Mouse (Mus musculus) embryonic facial prominence, embryonic 10.5 days (tissue): Measurements from ENCODE around the gene Aox2. TPM values are rescaled to one million over a fixed set of nuclear protein-coding genes. Genes with fewer than 3 reads are reported as not detected.

Experiments used
- DNase-seq: peaks from one replicate; pipeline ENCODE4 v3.0.0-alpha.2; 2017; ENCODE audit warnings: low spot score
- H3K27ac ChIP-seq: fragments of 300-500 bp; sonication (generic); replicated peaks from 2 replicates; pipeline ENCODE4 v1.5.1; 2016; ENCODE audit warnings: mild to moderate bottlenecking
- H3K27me3 ChIP-seq: fragments of 300-500 bp; sonication (generic); replicated peaks from 2 replicates; pipeline ENCODE4 v1.6.1; 2016; ENCODE audit warnings: low read depth, mild to moderate bottlenecking; ENCODE audit not compliant: poor library complexity, severe bottlenecking
- H3K36me3 ChIP-seq: fragments of 300-500 bp; sonication (generic); replicated peaks from 2 replicates; pipeline ENCODE4 v1.6.1; 2016; ENCODE audit warnings: mild to moderate bottlenecking, moderate library complexity
- H3K4me1 ChIP-seq: fragments of 300-500 bp; sonication (generic); 2 replicates; pipeline ENCODE4 v1.6.1; 2016
- H3K4me3 ChIP-seq: fragments of 300-500 bp; sonication (generic); 2 replicates; pipeline ENCODE4 v1.5.1; 2016; ENCODE audit warnings: mild to moderate bottlenecking, moderate library complexity
- H3K9me3 ChIP-seq: fragments of 300-500 bp; sonication (generic); 2 replicates; pipeline ENCODE4 v1.6.1; 2016; ENCODE audit warnings: mild to moderate bottlenecking
- WGBS: fragments of 180-500 bp; shearing (Covaris S2); methylation state at CpG from one replicate; pipeline ENCODE4 v1.1.7; 2016; 5-methylcytosine and 5-hydroxymethylcytosine counted together
- polyA plus RNA-seq: library from polyadenylated mRNA; unstranded; fragments of >200 nt; fragmentation: Nextera tagmentation; extraction: Ambion mirVana; gene quantifications from 2 replicates; pipeline ENCODE4 v1.2.1, GENCODE M21; 2016

The Aox2 gene
- polyA plus RNA-seq, 1 experiment from 2014 or later, result 0.04 TPM

DNA sequence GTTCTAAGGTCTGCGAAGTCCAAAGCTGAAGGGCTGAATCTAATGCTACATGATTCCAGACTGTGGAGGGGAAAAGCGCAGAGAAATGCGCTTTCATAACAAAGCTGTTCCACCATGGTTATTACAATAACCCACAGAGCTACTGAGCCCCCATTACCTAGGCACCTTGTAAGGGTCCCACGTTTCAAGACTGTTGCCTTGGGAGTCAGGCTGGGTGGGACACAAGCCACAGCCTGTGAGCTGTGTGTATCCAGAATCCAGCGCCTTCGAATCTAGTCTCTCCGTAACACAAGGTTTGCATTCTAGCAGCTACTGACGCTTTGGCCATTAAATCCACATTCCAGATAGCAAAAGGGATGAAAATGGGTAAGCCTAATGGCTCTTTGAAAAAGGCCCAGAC lies 35.0 kb downstream of the Aox2 start:
- 92% methylated on average over 8 of the region's 8 CpGs for WGBS
- Histone ChIP-seq H3K4me3 (no peak overlapping the region), H3K36me3 (no peaks in the 10 kb centered on the region), H3K9me3 (no peaks in the 10 kb centered on the region), H3K4me1 (no peaks in the 10 kb centered on the region), H3K27me3 (no peaks in the 10 kb centered on the region), H3K27ac (no peak overlapping the region)
- DNase-seq, result no peak

DNA sequence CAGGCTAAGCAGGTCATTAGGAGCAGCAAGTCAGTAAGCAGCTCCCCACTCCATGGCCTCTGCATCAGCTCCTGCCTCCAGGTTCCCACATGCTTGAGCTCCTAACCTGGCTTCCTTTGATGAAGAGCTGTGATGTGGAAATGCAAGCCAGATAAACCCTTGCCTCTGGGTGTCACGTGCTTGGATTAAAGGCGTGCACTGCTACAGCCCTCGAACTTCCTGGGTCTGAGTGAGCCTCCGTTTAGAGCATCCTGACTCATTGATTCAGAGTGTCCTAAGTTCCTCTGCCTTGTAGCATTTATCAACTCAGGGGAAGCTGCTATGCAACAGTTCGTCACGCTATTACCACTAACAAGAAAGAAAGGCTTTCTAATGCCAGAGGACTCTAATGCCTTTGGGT lies 37.4 kb downstream of the Aox2 start:
- Histone ChIP-seq H3K4me3 (no peak overlapping the region), H3K27me3 (no peaks in the 10 kb centered on the region), H3K36me3 (no peaks in the 10 kb centered on the region), H3K9me3 (no peaks in the 10 kb centered on the region), H3K4me1 (no peaks in the 10 kb centered on the region), H3K27ac (no peak overlapping the region)
- no peak for DNase-seq
- WGBS, result 76% methylated on average over 6 of the region's 6 CpGs

DNA sequence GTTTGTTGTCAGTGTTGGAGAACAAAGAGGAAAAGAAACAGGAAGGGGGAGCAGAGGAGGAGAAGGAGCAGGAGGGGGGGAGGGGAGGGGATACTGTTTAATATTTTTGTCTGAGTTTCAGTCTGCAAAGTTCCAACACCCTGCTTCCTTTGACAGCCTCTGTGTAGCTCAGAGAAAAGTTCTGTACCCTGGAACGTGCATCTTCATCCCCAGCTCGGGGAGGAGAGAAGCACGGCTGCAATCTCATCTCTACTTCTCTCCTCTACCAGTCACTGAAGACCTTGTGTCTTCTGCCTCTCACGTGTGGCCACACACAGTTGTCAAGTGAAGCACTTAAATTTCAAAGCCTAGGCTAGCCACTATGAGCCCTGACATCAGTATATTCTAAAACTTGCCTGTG lies 55.1 kb downstream of the Aox2 start:
- H3K4me3 ChIP-seq, result peak overlapping the region; percentile 28

GRCm38 (mm10) chr1:58339901-58340300 lies 61.8 kb downstream of the Aox2 start:
- Histone ChIP-seq H3K36me3 (no peaks in the 10 kb centered on the region), H3K4me3 (no peak overlapping the region), H3K27me3 (no peaks in the 10 kb centered on the region), H3K27ac (no peak overlapping the region), H3K4me1 (peaks cover 9% of the 10 kb centered on the region; the same call in 1 of the 2 replicates), H3K9me3 (no peaks in the 10 kb centered on the region)
- DNase-seq, result no peak
- WGBS, result 74% methylated on average over 1 of the region's 1 CpGs

More for the DNA sequence above, 55.1 kb downstream of the Aox2 start:
- Histone ChIP-seq H3K27ac (no peak overlapping the region), H3K9me3 (peaks cover 4% of the 10 kb centered on the region; the same call in 1 of the 2 replicates), H3K27me3 (no peaks in the 10 kb centered on the region), H3K4me1 (peaks cover 10% of the 10 kb centered on the region), H3K36me3 (no peaks in the 10 kb centered on the region)
- WGBS, result 48% methylated on average over 4 of the region's 4 CpGs
- DNase-seq, result no peak

DNA sequence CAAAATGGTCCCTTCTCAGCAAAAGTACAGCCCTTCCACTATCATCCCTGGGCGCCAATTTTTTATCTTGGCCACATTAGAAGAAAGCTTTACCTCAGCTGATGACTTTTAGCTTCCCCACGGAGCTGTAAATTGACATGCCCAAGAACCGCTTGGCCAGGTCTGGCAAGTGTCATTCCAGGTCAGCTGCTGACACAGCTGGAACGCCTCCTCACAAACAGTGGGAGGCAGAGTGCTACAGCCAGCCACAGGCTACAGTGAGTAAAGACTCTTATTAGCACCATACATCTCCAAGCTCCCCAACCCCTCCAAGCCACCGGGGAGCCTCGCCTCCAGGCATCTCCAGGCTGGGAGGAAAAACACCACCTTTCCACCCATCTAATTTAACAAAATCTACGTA lies 63.5 kb downstream of the Aox2 start:
- peaks cover 12% of the 10 kb centered on the region; the same call in 1 of the 2 replicates for H3K4me1 ChIP-seq
- no peak overlapping the region for H3K4me3 ChIP-seq
- no peaks in the 10 kb centered on the region for H3K9me3 ChIP-seq
- H3K36me3 ChIP-seq, result no peaks in the 10 kb centered on the region
- DNase-seq, result no peak
- no peaks in the 10 kb centered on the region for H3K27me3 ChIP-seq
- no peak overlapping the region for H3K27ac ChIP-seq
- whole genome bisulfite sequencing, result 32% methylated on average over 7 of the region's 7 CpGs

- no peaks in the 10 kb centered on the region for H3K36me3 ChIP-seq
- H3K27ac ChIP-seq, result no peak overlapping the region
- DNase-seq, result no peak
- WGBS, result 85% methylated on average over 4 of the region's 4 CpGs
- H3K9me3 ChIP-seq, result no peaks in the 10 kb centered on the region
- H3K4me1 ChIP-seq, result peaks cover 12% of the 10 kb centered on the region; the same call in 1 of the 2 replicates
- no peak overlapping the region for H3K4me3 ChIP-seq
- H3K27me3 ChIP-seq, result no peaks in the 10 kb centered on the region
Observed at GRCm38 (mm10) chr1:58343861-58344260, 65.7 kb downstream of the Aox2 start.

DNA sequence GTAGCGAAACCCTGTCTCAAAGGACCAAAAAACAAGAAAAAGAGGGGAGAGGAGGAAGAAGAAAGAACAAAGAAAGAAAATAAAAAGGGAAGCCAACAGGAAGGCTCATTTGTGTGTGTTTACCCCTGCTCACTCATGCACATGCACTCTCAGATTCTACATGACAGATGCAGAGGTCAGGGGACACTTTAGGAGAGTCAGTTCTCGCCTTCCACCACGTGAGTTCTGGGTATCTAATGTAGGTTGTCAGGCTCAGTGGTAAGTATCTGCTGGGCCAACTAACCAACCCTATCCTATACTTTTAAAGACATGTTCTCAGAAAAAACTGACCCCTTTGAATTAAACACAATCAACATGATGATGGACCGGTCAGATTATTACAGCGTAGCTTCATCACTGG lies 66.4 kb downstream of the Aox2 start:
- Histone ChIP-seq H3K4me1 (peaks cover 12% of the 10 kb centered on the region; the same call in 1 of the 2 replicates), H3K9me3 (no peaks in the 10 kb centered on the region), H3K27me3 (no peaks in the 10 kb centered on the region), H3K36me3 (no peaks in the 10 kb centered on the region), H3K4me3 (no peak overlapping the region), H3K27ac (no peak overlapping the region)
- DNase-seq, result no peak
- 83% methylated on average over 5 of the region's 5 CpGs for WGBS

GRCm38 (mm10) chr1:58346159-58346558 lies 68.0 kb downstream of the Aox2 start:
- WGBS, result 90% methylated on average over 14 of the region's 14 CpGs
- Histone ChIP-seq H3K36me3 (no peaks in the 10 kb centered on the region), H3K4me1 (peaks cover 12% of the 10 kb centered on the region; the same call in 1 of the 2 replicates), H3K27me3 (no peaks in the 10 kb centered on the region), H3K27ac (no peak overlapping the region), H3K4me3 (no peak overlapping the region), H3K9me3 (no peaks in the 10 kb centered on the region)
- no peak for DNase-seq

DNA sequence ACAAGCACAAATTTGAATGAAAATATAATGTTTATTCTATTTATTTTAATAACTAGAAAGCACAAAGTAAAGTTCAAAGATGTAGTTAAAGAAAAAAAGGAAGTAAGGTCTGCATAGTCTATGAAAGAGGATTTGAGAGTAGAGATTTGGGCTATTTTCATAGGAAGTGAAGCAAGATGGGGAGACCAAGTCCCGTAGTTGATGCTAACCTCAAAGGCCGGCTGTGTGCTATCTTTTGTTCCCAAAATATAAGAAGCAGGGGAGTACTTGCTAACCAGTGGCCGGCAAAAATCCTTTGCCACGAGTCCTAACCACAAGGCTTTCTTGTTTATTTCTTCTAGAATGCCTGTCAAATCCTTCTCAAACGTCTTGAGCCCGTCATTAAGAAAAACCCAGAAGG lies 70.6 kb downstream of the Aox2 start:
- Histone ChIP-seq H3K9me3 (no peaks in the 10 kb centered on the region), H3K27ac (no peak overlapping the region), H3K36me3 (no peaks in the 10 kb centered on the region), H3K27me3 (no peaks in the 10 kb centered on the region), H3K4me1 (peaks cover 6% of the 10 kb centered on the region; the same call in 1 of the 2 replicates), H3K4me3 (no peak overlapping the region)
- WGBS, result 82% methylated on average over 6 of the region's 6 CpGs
- no peak for DNase-seq

DNA sequence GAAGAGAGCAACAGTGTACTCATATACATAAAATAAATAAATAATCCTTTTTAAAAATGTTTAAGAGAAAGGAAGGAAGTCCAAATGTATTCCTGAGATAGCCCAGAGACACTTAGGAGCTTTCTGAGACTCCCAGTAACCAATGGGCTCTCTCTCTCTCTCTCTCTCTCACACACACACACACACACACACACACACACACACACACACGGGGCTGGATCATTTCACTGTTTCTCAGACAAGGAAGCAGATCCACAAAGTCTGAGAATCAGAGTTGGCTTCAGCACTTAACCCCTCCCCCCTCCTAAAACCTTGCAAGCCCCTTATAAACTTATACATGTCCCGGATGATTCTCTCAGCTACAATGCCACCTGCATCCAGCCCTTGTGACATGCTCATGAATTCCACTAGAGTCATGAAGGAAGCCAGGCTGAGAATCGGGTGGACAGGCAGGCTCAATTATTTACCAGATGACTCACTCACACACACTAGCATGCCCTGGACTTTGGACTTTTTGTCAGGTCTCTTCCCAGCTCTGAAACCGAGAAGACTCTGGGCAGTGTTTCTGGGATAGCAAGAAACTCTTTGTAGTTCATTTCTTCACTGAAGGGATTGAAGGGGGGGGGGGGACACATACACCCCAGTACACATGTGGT lies 75.2 kb downstream of the Aox2 start:
- DNase-seq, result no peak
- WGBS, result 66% methylated on average over 4 of the region's 4 CpGs
- H3K36me3 ChIP-seq, result no peaks in the 10 kb centered on the region

DNA sequence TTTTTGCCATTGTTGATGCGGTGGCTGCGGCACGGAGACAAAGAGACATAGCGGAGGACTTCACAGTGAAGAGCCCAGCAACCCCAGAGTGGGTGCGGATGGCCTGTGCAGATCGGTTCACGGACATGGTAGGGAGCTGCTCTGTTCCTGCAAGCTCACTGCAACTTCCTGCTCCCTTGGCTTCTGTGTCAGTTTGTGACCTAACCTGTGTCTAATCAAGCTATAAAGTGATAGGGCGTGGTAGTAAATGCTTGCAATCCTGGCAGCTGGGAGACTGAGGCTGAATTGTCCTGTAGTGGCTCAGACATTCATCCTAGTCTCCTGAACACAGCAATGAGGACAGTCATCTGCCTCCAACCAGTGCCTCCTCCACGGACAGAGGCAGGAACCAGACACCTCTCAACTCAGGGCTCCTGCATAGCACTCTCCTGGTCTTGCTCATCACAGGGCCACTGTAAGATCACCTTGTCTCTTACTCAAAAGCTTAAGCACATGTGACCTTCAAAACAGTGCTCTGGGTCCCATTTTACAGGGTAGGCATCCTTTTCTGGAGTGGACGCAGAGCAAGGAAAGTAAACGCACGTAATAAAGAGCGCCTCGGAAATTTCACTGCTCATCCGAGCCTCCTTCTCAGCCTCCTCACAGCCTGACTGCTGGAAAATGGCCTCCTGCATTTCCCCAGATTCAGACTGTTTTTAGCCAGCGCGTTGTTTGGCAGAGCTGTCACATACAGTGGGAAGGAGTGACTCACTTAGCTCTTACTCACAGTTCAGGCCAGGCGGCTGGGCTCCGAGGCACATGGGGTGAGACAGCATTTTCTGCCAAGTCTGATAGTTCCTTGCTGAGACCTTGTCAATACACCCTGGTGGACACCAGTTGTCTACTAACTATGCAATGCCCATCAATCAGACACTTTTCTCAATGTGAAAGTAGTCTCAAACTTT lies 81.1 kb downstream of the Aox2 start:
- Histone ChIP-seq H3K9me3 (no peaks in the 10 kb centered on the region; the same call in 1 of the 2 replicates), H3K27me3 (no peaks in the 10 kb centered on the region), H3K4me3 (no peak overlapping the region), H3K27ac (no peak overlapping the region), H3K36me3 (no peaks in the 10 kb centered on the region), H3K4me1 (no peaks in the 10 kb centered on the region)
- WGBS, result 90% methylated on average over 19 of the region's 19 CpGs
- DNase-seq, result no peak

More for the DNA sequence above, 75.2 kb downstream of the Aox2 start:
- Histone ChIP-seq H3K4me3 (no peak overlapping the region), H3K27me3 (no peaks in the 10 kb centered on the region), H3K27ac (no peak overlapping the region), H3K9me3 (no peaks in the 10 kb centered on the region), H3K4me1 (no peaks in the 10 kb centered on the region; the same call in 1 of the 2 replicates)

DNA sequence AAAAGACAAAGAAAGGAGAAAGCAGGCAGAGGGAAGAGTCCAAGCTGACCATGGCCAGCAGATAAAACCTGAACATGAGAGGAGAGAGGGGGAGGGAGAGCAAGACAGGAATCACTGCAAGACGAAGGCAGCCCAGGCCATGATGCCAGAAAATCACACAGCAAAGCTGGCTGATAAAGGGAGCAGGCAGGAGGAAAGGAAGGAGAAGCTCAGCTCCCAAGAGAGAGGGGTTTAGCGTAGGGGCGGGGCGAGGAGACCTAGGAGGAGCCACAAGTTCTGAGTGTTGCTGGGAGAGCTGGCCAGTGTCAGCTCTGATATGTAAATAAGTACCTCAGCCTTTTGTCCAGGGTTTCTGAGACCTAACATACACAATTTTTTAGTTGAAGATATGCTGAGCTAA lies 84.2 kb downstream of the Aox2 start:
- Histone ChIP-seq H3K36me3 (no peaks in the 10 kb centered on the region), H3K9me3 (no peaks in the 10 kb centered on the region; the same call in 1 of the 2 replicates), H3K27me3 (no peaks in the 10 kb centered on the region), H3K27ac (no peak overlapping the region), H3K4me1 (no peaks in the 10 kb centered on the region), H3K4me3 (no peak overlapping the region)
- WGBS, result 60% methylated on average over 4 of the region's 4 CpGs
- no peak for DNase-seq
